Mouse (Mus musculus) cerebellum, postnatal 14 days (tissue): ENCODE results near the gene Figla.
"Not testable (repeated sequence)": the region's sequence is repeated elsewhere in the genome, so short reads cannot be mapped to it uniquely, and the experiment has no call there.

ENCODE experiments used
- DNase-seq, 2 experiments: peaks; one replicate each; pipeline ENCODE4 v3.0.0; 2021; ENCODE audit warnings: mixed read lengths in 2 of 2

Figla gene

DNA sequence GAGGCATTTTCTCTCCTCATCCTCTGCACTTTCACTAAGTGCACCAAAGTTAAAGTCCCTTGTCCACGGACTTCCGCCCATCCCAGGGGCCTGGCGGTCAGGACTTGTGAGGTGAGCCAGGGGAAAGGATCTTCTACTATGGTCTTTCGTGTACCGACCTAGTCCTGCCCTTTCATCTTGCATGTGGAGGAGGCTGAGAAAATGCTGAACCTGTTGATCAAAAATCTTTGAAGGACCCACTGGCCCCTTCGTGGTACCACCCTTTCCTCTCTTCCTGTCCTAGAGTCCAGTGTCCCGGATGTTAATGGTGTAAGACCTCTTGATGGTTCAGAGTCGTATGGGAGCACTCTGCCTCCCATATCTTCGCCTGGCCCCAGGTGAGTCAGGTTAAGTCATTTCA, at the start of gene Figla:
Gene Figla (plus strand): TSS at position 301 of the 400 bp plus-strand sequence.
- DNase-seq = no peak

DNA sequence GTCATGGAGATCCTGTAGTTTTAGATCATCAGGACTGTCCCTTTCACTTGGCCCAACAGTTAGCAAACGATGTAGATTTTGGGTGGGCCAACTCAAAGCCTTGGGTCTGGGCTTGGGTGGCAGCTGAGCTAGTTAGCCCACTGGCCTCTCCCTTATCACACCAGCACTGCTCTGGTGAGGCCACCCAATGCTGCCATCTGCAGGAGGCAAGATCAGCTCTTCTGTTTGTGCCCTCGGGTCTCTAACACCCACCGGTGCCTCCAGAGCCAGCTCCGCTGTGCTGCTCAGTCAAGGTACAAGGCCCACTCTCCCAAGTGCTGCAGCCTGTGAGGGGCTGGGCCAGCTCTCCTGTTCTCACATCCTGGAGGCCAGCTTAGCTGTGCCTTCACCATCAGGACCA, 49.3 kb upstream of the Figla start:
- no peak for DNase-seq

GRCm38 (mm10) chr6:85969889-85970288, 46.1 kb upstream of the Figla start:
- DNase-seq = no peak

- DNase-seq = no peak
Observed at GRCm38 (mm10) chr6:85972699-85973098, 43.3 kb upstream of the Figla start.

DNA sequence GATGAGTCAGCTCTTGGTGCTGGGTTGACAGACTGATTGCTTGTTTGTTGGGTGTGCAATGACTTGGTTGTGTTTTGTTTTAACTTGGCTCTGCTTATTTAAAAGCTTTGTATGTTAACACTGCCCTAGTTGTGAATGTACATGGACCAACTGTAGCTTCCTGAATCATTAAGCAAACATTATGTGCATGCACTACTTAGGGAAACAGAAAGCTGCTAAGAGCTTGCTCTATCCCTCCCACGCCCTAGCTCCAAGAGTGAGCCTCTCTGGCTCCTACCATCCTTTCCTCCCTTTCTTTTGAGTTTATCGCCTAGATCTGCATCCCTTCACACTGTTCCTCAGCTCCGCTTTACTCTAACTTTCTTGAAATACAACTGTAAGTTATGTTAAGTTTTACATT, 42.6 kb upstream of the Figla start:
- DNase-seq = no peak

DNA sequence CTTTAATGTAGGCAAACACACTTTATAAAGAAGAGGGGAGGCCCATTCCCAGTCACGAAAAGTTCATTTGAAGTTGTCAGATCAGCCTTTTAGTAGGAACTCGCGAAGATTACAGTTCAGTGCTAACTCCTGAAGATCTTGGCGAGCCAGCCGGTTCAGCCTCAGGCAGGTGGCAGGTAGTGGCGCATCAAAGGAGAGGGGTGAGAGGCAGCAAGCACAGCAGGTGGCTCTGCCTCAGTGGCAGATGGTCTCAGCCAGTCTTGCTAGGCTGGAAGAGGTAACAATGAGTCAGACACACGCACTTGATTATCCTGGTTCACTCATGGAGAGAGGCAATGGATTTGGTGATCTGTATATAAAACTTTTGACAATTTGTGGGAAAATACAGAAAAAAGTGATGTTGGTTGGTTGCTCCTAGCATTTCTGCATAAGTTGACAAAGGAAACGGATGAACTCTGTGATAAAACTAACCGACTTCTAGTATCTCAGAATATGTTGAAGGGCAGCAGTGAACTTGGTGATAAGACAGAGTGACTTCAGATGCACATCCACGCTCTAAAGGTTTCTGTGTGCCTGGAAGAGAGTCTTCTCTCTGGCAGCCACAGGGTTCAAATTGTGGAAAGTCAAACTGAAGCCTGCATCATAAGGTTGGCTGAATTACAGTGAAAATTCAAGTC, 40.9 kb upstream of the Figla start:
- DNase-seq = peak in 1 of 2 experiments; percentile 28

GRCm38 (mm10) chr6:85975761-85976160, 40.2 kb upstream of the Figla start:
- DNase-seq = no peak

GRCm38 (mm10) chr6:85976242-85976641, 39.7 kb upstream of the Figla start:
- DNase-seq = no peak

GRCm38 (mm10) chr6:85978736-85979135, 37.2 kb upstream of the Figla start:
- not testable (repeated sequence) for DNase-seq

DNA sequence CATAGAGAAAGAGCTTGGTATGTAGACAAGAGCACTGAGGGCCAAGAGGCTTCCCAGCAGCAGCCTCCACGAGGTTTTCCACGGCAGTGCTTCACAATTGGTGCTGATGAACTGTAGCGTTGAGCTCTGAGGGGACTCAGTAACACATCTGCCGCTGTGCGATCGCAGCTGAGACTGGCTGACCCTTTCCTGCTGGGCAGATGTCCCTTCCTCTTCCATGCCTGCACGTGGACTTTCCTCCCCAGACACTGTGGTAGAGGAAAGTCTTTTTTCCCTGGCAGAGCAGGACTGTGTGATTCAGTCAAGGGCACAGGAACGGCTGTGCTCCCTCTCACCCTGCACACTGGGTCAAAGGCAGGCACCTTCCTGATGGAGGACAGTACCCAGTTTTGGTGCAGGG, 31.6 kb upstream of the Figla start:
- no peak for DNase-seq

DNA sequence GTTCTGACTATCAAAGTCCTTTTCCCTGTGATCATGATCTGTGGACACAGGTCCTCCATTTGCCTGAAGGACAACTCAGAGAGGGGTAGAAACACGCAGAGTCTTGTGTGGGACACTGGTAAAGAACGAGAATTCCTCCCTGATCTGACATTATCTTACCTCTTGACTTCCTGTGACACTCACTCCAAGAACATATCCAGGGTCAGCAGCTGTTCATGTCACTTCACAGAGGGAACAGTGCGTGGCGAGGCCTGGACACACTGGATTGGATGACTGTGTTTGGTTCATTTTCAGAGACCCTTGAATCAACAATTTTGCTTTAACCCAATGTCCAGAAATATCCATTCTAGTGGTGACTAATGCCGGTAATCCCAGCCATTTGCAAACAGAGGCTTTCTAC, 26.4 kb upstream of the Figla start:
- not testable (repeated sequence) for DNase-seq

- DNase-seq = not testable (repeated sequence)
Observed at GRCm38 (mm10) chr6:85990774-85991173, 25.2 kb upstream of the Figla start.

GRCm38 (mm10) chr6:86003405-86003925, 12.5 kb upstream of the Figla start:
- DNase-seq = peak in 1 of 2 experiments; percentile 36

- DNase-seq = peak; percentile 83 to 89
Observed at GRCm38 (mm10) chr6:86004271-86005148, 11.5 kb upstream of the Figla start.

DNA sequence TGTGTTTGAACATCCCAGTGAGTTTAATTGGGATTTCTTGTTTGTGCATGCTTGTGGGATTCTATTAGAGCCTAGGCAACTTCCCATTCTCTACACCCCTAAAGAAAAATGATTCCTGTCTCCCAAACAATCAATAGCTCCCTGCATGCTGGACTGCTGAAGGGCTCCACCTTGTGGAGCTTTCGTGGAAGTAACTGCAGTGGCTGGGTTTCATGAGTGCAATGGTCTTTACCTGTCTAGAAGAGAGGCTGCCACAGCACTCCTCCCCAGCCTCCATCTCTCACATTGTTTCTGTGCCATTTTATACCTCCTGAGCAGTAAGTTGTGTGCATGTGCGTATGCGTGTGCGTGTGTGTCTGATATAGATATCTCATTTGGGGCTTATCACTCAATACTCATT, 6.0 kb upstream of the Figla start:
- DNase-seq = peak; percentile 74

DNA sequence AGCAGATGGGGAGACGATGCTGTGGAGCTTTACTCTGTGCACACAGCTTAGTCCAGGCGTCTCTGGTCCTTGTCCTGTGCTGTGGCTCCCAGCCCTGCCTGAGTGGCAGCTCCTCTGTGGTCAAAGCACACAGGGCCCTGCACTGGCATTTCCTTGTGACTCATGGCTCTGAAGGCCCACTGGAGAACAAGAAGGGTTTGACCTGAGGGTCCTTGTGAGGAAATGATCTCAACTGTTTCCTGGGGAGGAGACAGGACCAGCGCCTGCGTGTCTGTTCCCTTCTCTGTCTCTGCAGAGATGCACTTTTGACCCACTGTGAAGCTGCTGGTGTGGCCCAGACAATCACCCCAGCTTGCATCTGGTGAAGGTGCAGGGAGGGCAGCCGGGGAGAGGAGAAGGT, 1.2 kb upstream of the Figla start:
- DNase-seq = not testable (repeated sequence)

GRCm38 (mm10) chr6:86016793-86017350, 901 bp downstream of the Figla start:
- no peak for DNase-seq

- DNase-seq = no peak
Observed at GRCm38 (mm10) chr6:86019415-86020237, 3.7 kb downstream of the Figla start.

- DNase-seq = peak; percentile 41 to 65
Observed at GRCm38 (mm10) chr6:86020948-86021347, 5.0 kb downstream of the Figla start.

DNA sequence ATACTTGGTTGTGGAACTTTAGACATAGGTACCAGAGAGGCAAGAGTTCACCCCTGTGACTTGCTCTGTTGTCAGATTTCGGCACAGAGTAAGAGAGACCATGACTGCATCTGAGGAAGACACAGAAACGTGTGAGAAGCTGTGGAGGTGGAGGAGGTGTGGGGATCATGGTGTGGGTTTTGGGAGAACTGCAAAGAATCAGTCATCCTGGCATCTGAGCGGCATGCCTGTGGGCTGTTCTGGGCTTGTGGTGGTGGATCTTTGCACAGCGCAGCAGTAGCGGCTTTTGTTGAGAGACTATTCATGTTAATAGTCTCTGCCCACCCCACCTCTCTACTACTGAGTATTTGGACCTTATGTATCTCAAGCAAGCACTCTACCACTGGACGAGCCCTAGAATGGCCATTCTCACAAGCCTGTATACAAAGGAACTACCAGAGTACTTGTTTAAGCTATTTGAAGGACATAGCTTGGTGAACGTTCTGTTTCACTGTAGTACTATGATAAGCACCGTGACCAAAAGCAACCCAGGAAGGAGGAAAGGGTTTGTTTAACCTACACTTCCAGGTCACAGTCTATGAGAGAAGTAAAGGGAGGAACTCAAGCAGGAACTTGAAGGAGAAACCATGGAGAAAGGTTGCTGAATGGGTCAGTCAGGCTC, 10.8 kb downstream of the Figla start:
- DNase-seq = no peak

DNA sequence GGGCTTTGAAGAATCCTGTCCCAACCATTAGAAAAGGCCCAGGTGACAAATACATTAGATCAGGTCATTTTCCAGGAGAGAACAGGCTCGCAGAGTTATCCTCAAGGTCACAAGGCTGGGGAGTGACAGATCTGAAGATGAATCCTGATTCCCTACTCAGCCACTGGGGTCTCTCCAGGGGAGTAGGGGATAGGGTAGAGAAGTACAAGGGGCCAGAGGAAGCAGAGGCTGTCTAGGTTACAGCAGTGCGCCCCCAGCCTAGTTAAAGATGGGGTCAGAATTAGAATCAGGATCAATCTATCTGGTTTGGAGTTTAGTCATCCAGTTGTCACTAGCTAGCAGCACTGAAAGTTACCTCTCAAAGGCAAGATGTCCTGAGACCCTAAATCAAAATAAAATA, 12.2 kb downstream of the Figla start:
- no peak for DNase-seq
